Mouse (Mus musculus) midbrain, embryonic 13.5 days (tissue): ENCODE data around the gene Hoxc6. TPM values are rescaled to one million over a fixed set of nuclear protein-coding genes. Genes with fewer than 3 reads are reported as not detected.

Experiments
- ATAC-seq: fragments of 200-750 bp; cut with Nextera tagmentation; 2 replicates; pipeline ENCODE4 v1.8.0; 2017; ENCODE audit warnings: mild to moderate bottlenecking, moderate TSS enrichment, moderate library complexity
- H3K27ac ChIP-seq: fragments of 300-500 bp; sonication (generic); 2 replicates; pipeline ENCODE4 v1.5.1; 2015; ENCODE audit warnings: inconsistent platforms, mild to moderate bottlenecking, moderate library complexity
- H3K27me3 ChIP-seq: fragments of 300-500 bp; sonication (generic); 2 replicates; pipeline ENCODE4 v1.6.1; 2015; ENCODE audit warnings: mild to moderate bottlenecking, inconsistent platforms
- H3K36me3 ChIP-seq: fragments of 300-500 bp; sonication (generic); 2 replicates; pipeline ENCODE4 v1.6.1; 2015; ENCODE audit warnings: mild to moderate bottlenecking, inconsistent platforms
- H3K4me1 ChIP-seq: fragments of 300-500 bp; sonication (generic); replicated peaks from 2 replicates; pipeline ENCODE4 v1.6.1; 2015; ENCODE audit warnings: inconsistent platforms
- H3K4me2 ChIP-seq: fragments of 300-500 bp; sonication (generic); replicated peaks from 2 replicates; pipeline ENCODE4 v1.6.1; 2015; ENCODE audit warnings: moderate library complexity, mild to moderate bottlenecking, inconsistent platforms
- H3K4me3 ChIP-seq: fragments of 300-500 bp; sonication (generic); replicated peaks from 2 replicates; pipeline ENCODE4 v1.5.1; 2015; ENCODE audit warnings: mild to moderate bottlenecking, inconsistent platforms
- H3K9ac ChIP-seq: fragments of 300-500 bp; sonication (generic); replicated peaks from 2 replicates; pipeline ENCODE4 v1.6.1; 2015; ENCODE audit warnings: mild to moderate bottlenecking, inconsistent platforms
- H3K9me3 ChIP-seq: fragments of 300-500 bp; sonication (generic); 2 replicates; pipeline ENCODE4 v1.6.1; 2016; ENCODE audit warnings: mild to moderate bottlenecking, inconsistent platforms
- whole genome bisulfite sequencing: fragments of 180-500 bp; shearing (Covaris S2); methylation state at CpG from one replicate; pipeline ENCODE4 v1.1.7; 2015; 5-methylcytosine and 5-hydroxymethylcytosine counted together
- polyA plus RNA-seq: library from polyadenylated mRNA; unstranded; fragments of >200 nt; fragmentation: Nextera tagmentation; extraction: Ambion mirVana; gene quantifications from 2 replicates; pipeline ENCODE4 v1.2.1, GENCODE M21; 2015

Hoxc6 gene
- polyA plus RNA-seq, 1 experiment from 2014 or later: not detected

- 2% methylated on average over 6 of the region's 6 CpGs for WGBS
- H3K27me3 ChIP-seq: peaks cover 99% of the 10 kb centered on the region
- H3K27ac ChIP-seq: no peak overlapping the region
- no peak for ATAC-seq
- H3K4me3 ChIP-seq: no peak overlapping the region
- H3K9ac ChIP-seq: no peak overlapping the region
- no peaks in the 10 kb centered on the region for H3K4me1 ChIP-seq
- no peak overlapping the region for H3K4me2 ChIP-seq
- H3K9me3 ChIP-seq: no peaks in the 10 kb centered on the region
- H3K36me3 ChIP-seq: no peaks in the 10 kb centered on the region
Observed at GRCm38 (mm10) chr15:102972753-102973152, 25.3 kb upstream of the Hoxc6 start.

GRCm38 (mm10) chr15:102975034-102975433 is 23.0 kb upstream of the Hoxc6 start:
- Histone ChIP-seq H3K4me3 (no peak overlapping the region), H3K36me3 (no peaks in the 10 kb centered on the region), H3K9me3 (no peaks in the 10 kb centered on the region), H3K27me3 (peaks cover 100% of the 10 kb centered on the region), H3K4me2 (no peak overlapping the region), H3K4me1 (no peaks in the 10 kb centered on the region), H3K27ac (no peak overlapping the region), H3K9ac (no peak overlapping the region)
- ATAC-seq: no peak
- WGBS: 5% methylated on average over 7 of the region's 7 CpGs

DNA sequence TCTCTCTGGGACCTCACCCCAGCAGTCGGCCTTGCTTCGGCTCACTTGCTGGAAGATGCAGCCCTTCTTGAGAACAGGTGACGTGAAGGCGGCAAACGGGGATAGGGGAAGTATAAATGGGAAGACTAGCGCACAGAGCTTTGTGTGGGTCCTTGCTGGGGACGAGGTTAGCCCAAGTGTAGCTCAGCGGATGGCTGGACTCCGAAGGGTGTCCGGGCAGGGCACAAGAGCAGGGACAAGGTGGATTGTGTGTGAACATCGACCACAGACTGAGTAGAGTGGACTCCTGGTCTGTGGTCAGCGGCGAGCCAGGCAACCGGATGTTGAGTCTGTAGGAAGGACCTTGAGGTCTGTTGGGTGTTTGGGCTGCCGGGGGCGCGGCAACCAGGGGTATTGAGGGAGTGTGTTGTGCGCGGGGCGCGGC is 22.4 kb upstream of the Hoxc6 start:
- peaks cover 100% of the 10 kb centered on the region for H3K27me3 ChIP-seq
- H3K27ac ChIP-seq: no peak overlapping the region
- no peaks in the 10 kb centered on the region for H3K36me3 ChIP-seq
- WGBS: under 1% methylated on average over 21 of the region's 21 CpGs
- H3K9ac ChIP-seq: no peak overlapping the region
- no peak overlapping the region for H3K4me3 ChIP-seq
- no peak overlapping the region for H3K4me2 ChIP-seq
- ATAC-seq: no peak
- no peaks in the 10 kb centered on the region for H3K9me3 ChIP-seq
- no peaks in the 10 kb centered on the region for H3K4me1 ChIP-seq

GRCm38 (mm10) chr15:102976171-102976570 is 21.9 kb upstream of the Hoxc6 start, which contains the start of gene Hoxc9:
Gene Hoxc9 (plus strand): TSS chr15:102976439.
- H3K4me2 ChIP-seq: no peak within 1 kb of the TSS
- peaks cover 100% of the 10 kb centered on the region for H3K27me3 ChIP-seq
- no peak within 1 kb of the TSS for H3K4me3 ChIP-seq
- H3K9me3 ChIP-seq: no peaks in the 10 kb centered on the region
- no peaks in the 10 kb centered on the region for H3K4me1 ChIP-seq
- 2% methylated on average over 17 of the region's 20 CpGs for WGBS
- H3K36me3 ChIP-seq: no peaks in the 10 kb centered on the region
- no peak within 1 kb of the TSS for H3K27ac ChIP-seq
- H3K9ac ChIP-seq: no peak within 1 kb of the TSS
- no peak for ATAC-seq

- WGBS: under 1% methylated on average over 37 of the region's 37 CpGs
- H3K27ac ChIP-seq: no peak overlapping the region
- ATAC-seq: no peak
- no peaks in the 10 kb centered on the region for H3K9me3 ChIP-seq
- peaks cover 100% of the 10 kb centered on the region for H3K27me3 ChIP-seq
- H3K36me3 ChIP-seq: no peaks in the 10 kb centered on the region
- H3K4me3 ChIP-seq: no peak overlapping the region
- no peak overlapping the region for H3K4me2 ChIP-seq
- H3K9ac ChIP-seq: no peak overlapping the region
- peaks cover 4% of the 10 kb centered on the region; the same call in 1 of the 2 replicates for H3K4me1 ChIP-seq
Observed at GRCm38 (mm10) chr15:102976631-102977422, 21.2 kb upstream of the Hoxc6 start.

GRCm38 (mm10) chr15:102977423-102977974 is 20.6 kb upstream of the Hoxc6 start:
- Histone ChIP-seq H3K36me3 (no peaks in the 10 kb centered on the region), H3K27ac (no peak overlapping the region), H3K4me3 (no peak overlapping the region), H3K27me3 (peaks cover 100% of the 10 kb centered on the region), H3K9ac (no peak overlapping the region), H3K4me2 (no peak overlapping the region), H3K9me3 (no peaks in the 10 kb centered on the region), H3K4me1 (peaks cover 7% of the 10 kb centered on the region; the same call in 1 of the 2 replicates)
- WGBS: under 1% methylated on average over 16 of the region's 16 CpGs
- ATAC-seq: no peak

- WGBS: 2% methylated on average over 13 of the region's 13 CpGs
- Histone ChIP-seq H3K27ac (no peak overlapping the region), H3K4me2 (no peak overlapping the region), H3K4me1 (peaks cover 7% of the 10 kb centered on the region; the same call in 1 of the 2 replicates), H3K27me3 (peaks cover 100% of the 10 kb centered on the region), H3K9me3 (no peaks in the 10 kb centered on the region), H3K36me3 (no peaks in the 10 kb centered on the region), H3K9ac (no peak overlapping the region), H3K4me3 (no peak overlapping the region)
- ATAC-seq: no peak
Observed at GRCm38 (mm10) chr15:102978615-102979515, 19.2 kb upstream of the Hoxc6 start.

DNA sequence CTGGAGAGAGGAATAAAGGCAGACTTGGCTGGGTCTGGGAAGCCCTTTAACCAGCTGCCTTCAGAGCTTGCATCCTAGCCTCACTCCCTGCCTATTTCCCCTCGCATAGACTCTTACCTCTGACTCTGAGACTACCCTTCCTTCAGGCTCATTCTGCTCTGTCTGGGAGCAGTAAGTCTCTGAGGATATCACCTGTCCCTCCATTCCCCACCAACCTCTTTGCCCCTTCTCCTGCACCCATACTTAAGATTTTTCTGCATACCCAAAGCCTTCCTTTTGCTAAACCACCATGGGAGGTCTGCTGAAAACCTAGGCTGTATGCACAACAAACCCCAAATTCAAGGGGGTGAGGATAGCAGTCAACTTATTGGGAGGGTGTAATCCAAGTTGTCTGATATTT is 18.1 kb upstream of the Hoxc6 start:
- ATAC-seq: no peak
- H3K4me2 ChIP-seq: no peak overlapping the region
- peaks cover 7% of the 10 kb centered on the region; the same call in 1 of the 2 replicates for H3K4me1 ChIP-seq
- 0% methylated on average over 1 of the region's 1 CpGs for WGBS
- H3K9ac ChIP-seq: no peak overlapping the region
- H3K36me3 ChIP-seq: no peaks in the 10 kb centered on the region
- no peak overlapping the region for H3K4me3 ChIP-seq
- no peaks in the 10 kb centered on the region for H3K9me3 ChIP-seq
- H3K27me3 ChIP-seq: peaks cover 100% of the 10 kb centered on the region
- no peak overlapping the region for H3K27ac ChIP-seq

DNA sequence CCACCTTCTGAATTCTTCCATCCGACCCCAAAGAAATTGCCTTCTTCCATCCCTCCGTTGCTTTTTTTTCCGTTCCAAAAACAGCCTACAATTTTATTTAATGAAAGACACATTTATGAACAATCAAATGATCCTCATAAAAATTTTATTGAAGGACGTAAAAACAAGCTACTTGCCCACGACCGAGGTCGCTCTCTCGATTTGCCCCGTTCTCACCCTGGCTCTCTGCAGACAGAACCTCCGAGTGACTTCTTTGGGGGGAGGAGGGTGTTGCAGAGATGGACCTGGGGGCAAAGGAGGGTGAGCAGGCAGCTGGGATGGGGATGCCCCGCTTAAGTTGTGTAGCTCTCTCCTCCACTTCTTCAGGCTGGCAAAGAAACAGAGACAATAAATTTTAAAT is 17.7 kb upstream of the Hoxc6 start:
- H3K9ac ChIP-seq: no peak overlapping the region
- no peak overlapping the region for H3K4me3 ChIP-seq
- WGBS: 4% methylated on average over 11 of the region's 11 CpGs
- no peak for ATAC-seq
- peaks cover 100% of the 10 kb centered on the region for H3K27me3 ChIP-seq
- H3K36me3 ChIP-seq: no peaks in the 10 kb centered on the region
- no peaks in the 10 kb centered on the region for H3K9me3 ChIP-seq
- no peak overlapping the region for H3K27ac ChIP-seq
- no peak overlapping the region for H3K4me2 ChIP-seq
- H3K4me1 ChIP-seq: peaks cover 7% of the 10 kb centered on the region; the same call in 1 of the 2 replicates

GRCm38 (mm10) chr15:102980912-102981311 is 17.1 kb upstream of the Hoxc6 start:
- H3K36me3 ChIP-seq: no peaks in the 10 kb centered on the region
- H3K4me2 ChIP-seq: peak overlapping the region; percentile 45
- 0 out of 2 replicates have a peak overlapping the region, but pooled peaks have one; percentile 15 for H3K4me3 ChIP-seq
- H3K9me3 ChIP-seq: no peaks in the 10 kb centered on the region
- H3K27ac ChIP-seq: no peak overlapping the region
- WGBS: under 1% methylated on average over 14 of the region's 14 CpGs
- H3K9ac ChIP-seq: no peak overlapping the region
- H3K27me3 ChIP-seq: peaks cover 100% of the 10 kb centered on the region
- no peak for ATAC-seq
- H3K4me1 ChIP-seq: peaks cover 7% of the 10 kb centered on the region; the same call in 1 of the 2 replicates

- H3K27me3 ChIP-seq: peaks cover 100% of the 10 kb centered on the region
- WGBS: under 1% methylated on average over 87 of the region's 88 CpGs
- no peak overlapping the region for H3K9ac ChIP-seq
- ATAC-seq: no peak
- no peaks in the 10 kb centered on the region for H3K9me3 ChIP-seq
- no peak overlapping the region for H3K27ac ChIP-seq
- H3K4me1 ChIP-seq: peaks cover 7% of the 10 kb centered on the region; the same call in 1 of the 2 replicates
- H3K36me3 ChIP-seq: no peaks in the 10 kb centered on the region
- peak overlapping the region; percentile 15 for H3K4me3 ChIP-seq
- H3K4me2 ChIP-seq: peak overlapping the region; percentile 45
Observed at GRCm38 (mm10) chr15:102981379-102982288, 16.4 kb upstream of the Hoxc6 start.
